Mouse (Mus musculus): Measurements from ENCODE around the gene Acot1. TPM values are rescaled to one million over a fixed set of nuclear protein-coding genes. Genes with fewer than 3 reads are reported as not detected.

Acot1 gene
- 17.7 and 24.3 TPM in 2 replicates for polyA plus RNA-seq (2015; fragmentation: Nextera tagmentation; extraction: Ambion mirVana)

DNA sequence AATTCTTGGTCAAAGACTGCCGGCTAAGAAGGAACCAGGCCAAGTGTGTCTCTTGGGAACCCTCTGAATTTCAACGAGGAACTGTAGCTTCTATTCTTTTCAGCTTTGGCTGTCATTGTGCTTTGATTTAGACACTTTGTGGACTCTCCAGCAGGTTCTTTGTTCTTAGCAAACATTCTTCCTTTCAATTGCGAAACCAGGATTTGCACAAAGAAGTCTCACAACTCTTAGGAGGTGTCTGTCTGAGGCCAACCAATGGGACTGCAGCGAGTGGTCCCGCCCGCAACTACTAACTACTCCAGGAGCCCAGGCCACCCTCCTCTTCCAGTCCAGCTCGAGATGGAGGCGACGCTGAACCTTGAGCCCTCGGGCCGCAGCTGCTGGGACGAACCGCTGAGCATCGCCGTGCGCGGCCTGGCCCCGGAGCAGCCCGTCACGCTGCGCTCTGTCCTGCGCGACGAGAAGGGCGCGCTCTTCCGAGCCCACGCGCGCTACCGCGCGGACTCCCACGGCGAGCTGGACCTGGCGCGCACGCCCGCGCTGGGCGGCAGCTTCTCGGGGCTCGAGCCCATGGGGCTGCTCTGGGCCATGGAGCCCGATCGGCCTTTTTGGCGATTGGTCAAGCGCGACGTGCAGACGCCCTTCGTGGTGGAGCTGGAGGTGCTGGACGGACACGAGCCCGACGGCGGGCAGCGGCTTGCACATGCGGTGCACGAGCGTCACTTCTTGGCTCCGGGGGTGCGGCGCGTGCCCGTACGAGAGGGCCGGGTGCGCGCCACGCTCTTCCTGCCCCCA, at the start of gene Acot1:
Acot1 (plus strand) TSS at position 320 of the 795 bp plus-strand sequence.

DNA sequence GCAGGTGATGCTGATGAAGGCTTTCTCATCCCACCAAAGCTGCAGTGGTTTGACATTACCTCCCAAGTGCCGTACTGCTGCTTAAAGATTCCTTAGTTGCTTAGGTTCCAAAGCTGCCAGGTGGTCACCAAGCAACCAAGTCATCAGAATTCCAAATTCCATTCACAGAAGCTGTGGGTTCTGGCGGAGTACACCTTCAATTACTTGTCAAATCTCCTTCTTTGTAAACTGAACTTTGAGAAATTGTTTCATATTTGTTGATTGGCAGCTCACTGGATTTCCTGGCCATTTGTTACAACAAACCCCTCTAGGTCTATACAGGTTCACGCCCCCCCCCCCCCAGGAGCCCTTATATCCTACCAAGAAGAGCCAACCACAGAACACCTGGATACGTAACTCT, 24.5 kb upstream of the Acot1 start, which contains the start of gene Heatr4:
Heatr4 (minus strand) TSS at position 101 of the 400 bp plus-strand sequence.

DNA sequence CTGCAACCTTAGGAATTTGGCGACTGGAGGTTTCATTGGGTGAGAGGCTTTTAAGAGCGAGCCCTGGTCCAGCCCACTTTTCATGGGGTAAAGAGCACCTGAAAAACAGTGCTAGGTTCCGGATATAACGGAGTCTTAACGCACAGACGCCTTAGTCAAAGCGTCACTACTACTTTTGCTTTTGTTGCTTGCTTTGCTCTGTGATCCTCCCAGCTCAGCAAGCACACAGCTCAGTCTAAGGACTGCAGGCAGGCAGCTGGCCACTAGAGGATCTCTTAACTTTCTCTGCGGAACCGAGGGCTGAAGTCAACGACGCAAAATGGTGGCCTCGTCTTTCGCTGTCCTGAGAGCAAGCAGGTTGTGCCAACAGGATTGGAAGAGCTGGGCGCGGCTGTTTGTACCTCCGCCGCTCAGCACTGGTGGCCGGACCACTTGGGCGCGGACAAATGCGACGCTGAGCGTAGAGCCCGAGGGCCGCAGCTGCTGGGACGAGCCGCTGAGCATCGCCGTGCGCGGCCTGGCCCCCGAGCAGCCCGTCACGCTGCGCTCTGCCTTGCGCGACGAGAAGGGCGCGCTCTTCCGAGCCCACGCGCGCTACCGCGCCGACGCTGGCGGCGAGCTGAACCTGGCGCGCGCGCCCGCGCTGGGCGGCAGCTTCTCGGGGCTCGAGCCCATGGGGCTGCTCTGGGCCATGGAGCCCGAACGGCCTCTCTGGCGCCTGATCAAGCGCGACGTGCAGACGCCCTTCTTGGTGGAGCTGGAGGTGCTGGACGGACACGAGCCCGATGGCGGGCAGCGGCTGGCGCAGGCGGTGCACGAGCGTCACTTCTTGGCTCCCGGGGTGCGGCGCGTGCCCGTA, 21.5 kb upstream of the Acot1 start, which contains the start of gene Acot2:
Acot2 (plus strand) TSS at position 279 of the 859 bp plus-strand sequence.

DNA sequence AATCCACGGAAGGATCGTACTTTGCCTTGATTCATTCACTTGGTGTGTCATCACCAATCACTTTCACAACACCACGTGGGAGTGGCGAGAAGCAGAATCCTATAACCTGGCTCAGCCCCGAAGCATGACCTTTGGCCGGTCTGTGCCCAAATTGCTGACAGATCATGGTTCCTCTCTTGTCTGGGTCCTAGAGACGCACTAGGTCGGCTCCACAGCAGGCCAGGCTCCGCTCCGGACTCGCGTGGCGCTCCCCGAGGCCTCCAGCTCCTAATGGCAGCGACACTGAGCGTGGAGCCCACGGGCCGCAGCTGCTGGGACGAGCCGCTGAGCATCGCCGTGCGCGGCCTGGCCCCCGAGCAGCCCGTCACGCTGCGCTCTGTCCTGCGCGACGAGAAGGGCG, 29.0 kb downstream of the Acot1 start, which contains the start of gene Acot4:
Acot4 (plus strand) TSS at position 139 of the 400 bp plus-strand sequence.

DNA sequence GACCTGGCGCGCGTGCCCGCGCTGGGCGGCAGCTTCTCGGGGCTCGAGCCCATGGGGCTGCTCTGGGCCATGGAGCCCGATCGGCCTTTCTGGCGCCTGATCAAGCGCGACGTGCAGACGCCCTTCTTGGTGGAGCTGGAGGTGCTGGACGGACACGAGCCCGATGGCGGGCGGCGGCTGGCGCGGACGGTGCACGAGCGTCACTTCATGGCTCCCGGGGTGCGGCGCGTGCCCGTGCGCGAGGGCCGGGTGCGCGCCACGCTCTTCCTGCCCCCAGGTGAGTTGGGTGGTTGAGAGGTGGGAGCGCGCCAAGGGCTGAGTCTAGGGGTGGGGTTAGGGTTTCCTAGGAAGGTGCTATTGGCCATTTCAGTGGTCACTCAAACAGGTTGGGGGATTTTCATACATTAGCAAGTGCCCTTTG, 29.4 kb downstream of the Acot1 start, which contains the start of gene Gm49366:
Gm49366 (plus strand) TSS at position 245 of the 421 bp plus-strand sequence.

DNA sequence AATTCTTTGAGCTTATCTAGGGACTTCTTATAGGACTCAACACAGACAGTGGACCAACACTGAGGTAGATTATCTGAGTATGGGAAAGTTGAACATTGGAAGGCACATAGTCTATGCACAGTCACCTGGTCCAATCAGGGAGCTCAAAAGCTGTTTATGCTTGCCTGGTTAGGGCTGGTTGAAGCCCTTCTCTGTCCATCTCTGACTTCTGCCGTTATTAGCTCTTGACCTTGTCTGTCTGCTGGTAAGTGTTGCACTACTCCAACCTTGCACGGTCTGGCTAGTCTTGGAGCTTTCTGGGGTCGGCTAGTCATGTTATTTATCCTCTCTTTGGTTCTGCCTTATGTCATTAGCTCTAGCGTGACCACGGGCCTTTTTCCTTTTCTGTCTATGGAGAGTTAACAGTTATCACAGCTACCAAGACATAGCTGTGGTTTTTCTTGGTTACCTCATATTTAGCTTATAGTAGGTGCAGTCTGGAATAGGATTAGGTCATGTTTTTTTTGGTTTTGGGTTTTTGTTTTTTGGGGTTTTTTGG, 42.7 kb downstream of the Acot1 start, which contains the start of gene Acot3:
Acot3 (plus strand) TSS at position 208 of the 538 bp plus-strand sequence.

Other genes starting within 250 kb of the Acot1 start
- gene Papln, start 245.9 kb upstream of the Acot1 start, polyA plus RNA-seq (2015; fragmentation: Nextera tagmentation; extraction: Ambion mirVana) = 0.63 and 0.79 TPM in 2 replicates
- 16.5 and 21.9 TPM in 2 replicates for gene Numb, start 87.6 kb upstream of the Acot1 start, polyA plus RNA-seq (2015; fragmentation: Nextera tagmentation; extraction: Ambion mirVana)
- 8.9 and 13.2 TPM in 2 replicates for gene Riox1, start 58.9 kb upstream of the Acot1 start, polyA plus RNA-seq (2015; fragmentation: Nextera tagmentation; extraction: Ambion mirVana)
- gene Heatr4, start 24.6 kb upstream of the Acot1 start, polyA plus RNA-seq (2015; fragmentation: Nextera tagmentation; extraction: Ambion mirVana) = 0.04 TPM in 1 of 2 replicates, not detected in the other
- 24.9 and 29.5 TPM in 2 replicates for gene Acot2, start 21.6 kb upstream of the Acot1 start, polyA plus RNA-seq (2015; fragmentation: Nextera tagmentation; extraction: Ambion mirVana)
- 0.98 and 2.6 TPM in 2 replicates for gene Acot4, start 28.9 kb downstream of the Acot1 start, polyA plus RNA-seq (2015; fragmentation: Nextera tagmentation; extraction: Ambion mirVana)
- gene Gm49366, start 29.4 kb downstream of the Acot1 start, polyA plus RNA-seq (2015; fragmentation: Nextera tagmentation; extraction: Ambion mirVana) = not detected in 2 replicates
- 0.95 and 2.7 TPM in 2 replicates for gene Acot3, start 42.7 kb downstream of the Acot1 start, polyA plus RNA-seq (2015; fragmentation: Nextera tagmentation; extraction: Ambion mirVana)
- not detected in 2 replicates for gene Acot5, start 59.8 kb downstream of the Acot1 start, polyA plus RNA-seq (2015; fragmentation: Nextera tagmentation; extraction: Ambion mirVana)
- gene Acot6, start 91.2 kb downstream of the Acot1 start, polyA plus RNA-seq (2015; fragmentation: Nextera tagmentation; extraction: Ambion mirVana) = 1.8 and 2.7 TPM in 2 replicates
- gene Dnal1, start 104.9 kb downstream of the Acot1 start, polyA plus RNA-seq (2015; fragmentation: Nextera tagmentation; extraction: Ambion mirVana) = 2.6 and 3.9 TPM in 2 replicates
- gene Pnma1, start 139.0 kb downstream of the Acot1 start, polyA plus RNA-seq (2015; fragmentation: Nextera tagmentation; extraction: Ambion mirVana) = 0.86 and 0.93 TPM in 2 replicates
- gene Elmsan1, start 209.4 kb downstream of the Acot1 start, polyA plus RNA-seq (2015; fragmentation: Nextera tagmentation; extraction: Ambion mirVana) = 6.8 and 9.4 TPM in 2 replicates

All from adrenal gland, postnatal 0 days (tissue).